Mouse (Mus musculus) layer of hippocampus, adult 18-20 months (tissue): ENCODE measurements at regions not wholly inside any gene's neighbourhood (a gene's known extent, or its start where the extent isn't known, plus 50 kb on each side); places are given as distances from the start of the nearest gene placed in this dataset.
A peak's percentile ranks its signal among the peaks of the same experiment; 100 is the strongest.

Experiments used
- DNase-seq, 2 experiments: peaks; one replicate each; pipeline ENCODE4 v3.0.0; 2022; ENCODE audit warnings: low spot score in 2 of 2

- no peak for DNase-seq
These were observed 55.9 kb upstream of the Ddx3x start for GRCm38 (mm10) chrX:13224902-13225301.

DNA sequence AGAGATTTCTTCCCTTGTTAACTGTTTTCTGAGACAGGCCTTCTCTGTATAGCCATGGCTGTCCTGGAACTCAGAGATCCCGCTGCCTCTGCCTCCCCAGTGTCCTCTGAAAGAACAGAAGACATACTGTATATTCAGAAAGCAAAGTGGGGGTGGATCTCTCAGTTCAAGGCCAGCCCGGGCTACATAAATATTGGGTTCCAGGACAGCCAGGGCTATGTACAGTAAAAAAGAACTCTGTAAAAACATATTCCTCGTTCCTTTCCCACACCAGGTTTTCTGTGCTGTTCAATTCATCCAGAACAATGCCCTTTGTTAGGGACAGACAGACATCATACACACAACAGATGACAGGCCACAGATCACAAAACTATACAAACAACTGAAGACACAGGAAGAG is 54.3 kb upstream of the Ddx3x start:
- DNase-seq: no peak

- DNase-seq: peak in 1 of 2 experiments; percentile 45
These were observed 50.7 kb upstream of the Ddx3x start for GRCm38 (mm10) chrX:13229891-13230614.

GRCm38 (mm10) chrX:13230615-13231179 is 50.1 kb upstream of the Ddx3x start:
- DNase-seq: peak; percentile 84 to 92
